Mouse (Mus musculus) kidney, postnatal 4 days (tissue): ENCODE results near the gene H2-M10.1.
"Not testable (repeated sequence)": the region's sequence is repeated elsewhere in the genome, so short reads cannot be mapped to it uniquely, and the experiment has no call there.

ENCODE experiments used
- DNase-seq, 2 experiments: peaks; one replicate each; pipeline ENCODE4 v3.0.0; 2021; ENCODE audit warnings: mixed read lengths in 2 of 2

Gene H2-M10.1

DNA sequence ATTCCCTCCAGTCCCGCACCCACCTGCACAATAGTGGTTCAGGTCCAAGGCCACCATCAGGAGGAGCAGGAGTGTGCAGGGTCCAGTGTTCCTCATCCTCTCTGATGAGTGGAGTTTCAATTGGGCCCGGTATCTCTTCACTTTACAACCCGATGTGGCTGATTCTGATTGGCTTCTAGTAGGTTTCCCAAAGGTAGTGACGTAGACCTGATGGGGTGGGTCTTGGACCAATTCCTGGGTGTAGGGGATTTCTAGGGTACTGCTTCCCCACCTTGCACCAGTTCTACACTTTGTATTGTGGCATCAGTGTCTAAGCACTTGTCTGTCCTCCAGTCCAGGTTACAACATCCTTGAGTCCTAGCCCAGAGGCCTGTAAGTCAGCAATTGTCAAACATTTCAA lies at the start of gene H2-M10.1:
Gene H2-M10.1, minus strand, starts transcription at position 101 of the 400 bp plus-strand sequence.
- no peak for DNase-seq

DNA sequence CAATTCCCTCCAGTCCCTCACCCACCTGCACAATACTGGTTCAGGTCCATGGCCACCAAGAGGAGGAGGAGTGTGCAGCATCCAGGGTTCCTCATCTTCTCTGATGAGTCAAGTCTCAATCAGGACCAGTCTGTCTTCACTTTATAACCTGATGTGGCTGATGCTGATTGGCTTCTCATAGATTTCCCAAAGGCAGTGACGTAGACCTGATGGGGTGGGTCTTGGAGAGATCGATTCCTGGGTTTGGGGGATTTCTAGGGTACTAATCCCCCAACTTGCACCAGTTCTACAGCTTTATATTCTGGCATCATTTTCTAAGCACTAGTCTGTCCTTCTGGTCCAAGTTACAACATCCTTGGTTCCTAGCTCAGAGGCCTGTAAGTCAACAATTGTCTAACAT lies 42.4 kb upstream of the H2-M10.1 start, which contains the start of gene H2-M10.3:
Gene H2-M10.3, minus strand, starts transcription at position 101 of the 400 bp plus-strand sequence.
- not testable (repeated sequence) for DNase-seq

DNA sequence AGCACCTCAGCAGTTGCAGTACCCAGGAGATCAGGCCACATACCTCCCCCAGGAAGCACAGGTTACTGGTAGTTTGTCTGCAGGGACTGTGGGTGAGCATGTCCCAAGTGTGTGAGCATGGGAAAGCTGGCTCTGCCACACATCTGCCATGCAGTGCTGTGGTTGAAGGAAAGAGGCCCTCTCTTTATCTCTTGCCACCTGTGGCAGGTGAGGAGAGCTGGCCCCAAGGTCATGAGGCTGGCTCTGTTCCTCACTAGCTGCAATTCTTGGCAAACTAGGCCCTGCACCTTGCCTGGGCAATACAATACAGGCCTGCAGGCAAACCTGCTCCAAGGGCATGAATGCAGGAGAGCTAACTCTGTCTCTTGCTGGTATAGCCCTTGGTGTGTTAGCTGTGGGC lies 36.4 kb upstream of the H2-M10.1 start:
- DNase-seq = not testable (repeated sequence)

DNA sequence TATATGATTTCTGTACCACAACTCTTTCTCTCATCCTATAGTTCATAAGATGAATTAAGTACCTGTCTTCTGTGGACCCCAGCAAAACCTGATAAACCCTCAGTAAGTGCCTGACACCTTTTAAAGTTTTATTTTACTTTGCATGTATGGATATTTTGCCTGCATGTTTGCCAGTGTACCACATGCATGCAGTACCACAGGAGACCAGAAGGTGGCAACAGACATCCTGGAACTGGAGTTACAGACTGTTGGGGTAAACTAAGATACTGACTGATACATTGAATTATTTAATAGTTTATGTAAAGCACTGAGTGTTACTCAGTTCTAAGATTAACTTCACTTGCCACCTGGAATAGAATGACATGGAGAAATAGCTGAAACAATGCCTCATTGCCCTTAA lies 31.6 kb upstream of the H2-M10.1 start:
- DNase-seq = peak; percentile 64 to 67

DNA sequence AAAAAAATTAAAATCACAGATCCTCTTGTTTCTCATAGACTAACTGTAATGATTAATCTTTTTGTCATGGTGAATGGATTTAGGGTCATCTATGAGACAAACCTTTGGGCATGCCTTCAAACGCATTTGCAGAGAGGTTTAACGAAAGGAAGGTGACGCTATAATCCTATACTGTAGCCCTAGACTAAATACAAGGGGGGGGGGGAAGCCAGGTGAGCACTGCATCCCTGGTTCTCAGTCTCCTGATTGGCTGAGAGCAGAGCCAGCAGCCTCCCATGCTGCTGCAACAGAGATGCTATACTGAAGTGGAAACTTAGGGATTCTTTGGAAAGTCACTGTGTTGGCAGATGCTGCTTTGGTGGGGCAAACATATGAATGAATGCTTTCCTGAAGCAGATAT lies 29.8 kb upstream of the H2-M10.1 start:
- no peak for DNase-seq

DNA sequence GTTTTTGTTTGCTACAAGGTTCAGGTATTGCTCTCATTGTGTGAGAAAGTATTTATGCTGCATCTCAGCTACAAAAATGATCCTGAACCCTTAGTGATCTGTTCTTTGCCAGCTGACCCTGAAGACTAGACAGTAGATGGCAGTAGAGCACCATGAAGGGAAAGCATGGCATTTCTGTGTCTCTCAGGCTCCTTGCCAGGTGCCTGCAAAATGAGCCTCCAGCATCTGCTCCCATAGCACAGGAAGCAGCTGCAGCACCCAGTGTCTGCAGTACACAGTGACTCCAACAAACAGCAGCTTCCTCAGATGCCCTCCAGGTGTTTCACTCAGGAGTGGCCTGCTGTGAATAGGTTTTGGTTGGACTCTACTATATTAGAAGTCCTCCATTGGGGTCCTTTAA lies 29.4 kb upstream of the H2-M10.1 start:
- peak; percentile 49 to 67 for DNase-seq

DNA sequence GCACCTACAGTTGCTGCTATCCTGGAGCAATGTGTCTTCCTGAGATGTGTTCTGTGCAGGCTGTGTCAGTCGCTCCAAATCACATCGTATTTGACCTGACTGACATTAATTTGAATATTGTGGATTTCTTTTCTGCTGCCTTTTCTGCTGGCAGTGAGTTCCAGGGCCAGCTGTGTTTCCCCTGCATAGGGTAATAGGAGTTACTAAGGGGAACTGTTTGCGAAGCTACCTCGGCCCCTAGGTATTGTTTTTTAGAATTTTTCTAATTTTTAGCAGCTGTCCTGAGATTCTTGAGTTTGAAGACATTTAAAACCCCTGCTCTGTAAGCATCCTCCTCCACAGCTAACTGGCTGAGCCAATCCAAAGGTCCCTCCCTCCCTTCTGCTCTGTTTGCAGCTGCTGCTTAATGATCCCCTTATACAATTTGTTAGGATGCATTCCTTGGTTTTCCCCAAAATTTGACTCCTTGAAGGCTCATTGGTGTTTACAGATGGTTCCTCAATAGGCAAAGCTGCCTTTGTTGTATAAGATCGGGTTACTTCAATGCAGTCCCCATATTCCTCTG lies 10.2 kb downstream of the H2-M10.1 start:
- no peak for DNase-seq

DNA sequence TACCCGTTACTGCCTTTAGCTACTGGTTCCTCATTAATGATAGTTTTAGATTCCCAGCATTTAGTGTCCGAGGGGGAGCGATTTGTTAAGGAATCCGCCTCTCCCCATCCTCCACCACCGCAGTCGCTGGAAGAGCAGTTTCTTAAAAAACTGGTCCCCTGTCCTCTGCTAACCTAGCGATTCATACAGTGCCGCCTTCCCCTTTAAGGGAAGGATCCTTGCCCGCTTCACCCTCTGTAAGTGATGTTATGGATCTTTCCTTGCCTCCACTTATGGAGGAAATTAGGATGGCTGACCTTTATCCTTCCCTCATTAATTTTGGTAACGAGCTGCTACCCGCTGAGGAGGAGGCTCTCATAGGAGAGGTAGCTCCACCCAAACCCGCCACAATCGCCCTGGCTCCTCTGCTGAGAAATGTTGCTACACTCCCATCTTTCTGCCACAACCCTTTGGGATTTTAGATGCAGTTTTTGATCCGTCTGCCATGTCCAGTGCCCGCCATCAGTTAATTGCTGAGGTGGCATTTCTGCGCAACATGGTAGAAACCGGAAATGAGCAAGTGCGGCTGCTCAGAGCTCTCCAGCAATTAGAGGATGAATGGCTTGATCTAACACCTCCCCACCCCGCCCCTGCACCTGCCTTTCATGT lies 10.8 kb downstream of the H2-M10.1 start:
- peak; percentile 43 to 68 for DNase-seq

DNA sequence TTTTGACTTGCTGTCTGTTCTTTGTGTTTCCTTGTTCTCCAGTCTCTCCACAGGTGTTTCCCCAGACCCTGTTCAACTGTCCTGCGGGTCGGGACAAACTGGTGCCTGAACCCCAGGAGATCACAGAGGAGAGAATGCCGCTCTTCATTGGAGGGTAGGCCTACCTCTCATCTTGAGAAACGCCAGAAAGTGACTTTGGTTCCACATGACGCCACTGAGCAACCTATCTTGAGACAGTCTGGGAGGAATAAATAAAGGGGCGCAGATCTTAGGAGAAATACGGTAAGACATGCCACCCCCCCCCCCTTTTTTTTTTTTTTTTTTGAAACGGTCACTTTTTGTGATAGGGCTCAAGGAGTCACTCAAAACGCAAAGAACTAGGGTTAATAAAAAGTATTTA lies 11.4 kb downstream of the H2-M10.1 start:
- DNase-seq = peak; percentile 4 to 7

DNA sequence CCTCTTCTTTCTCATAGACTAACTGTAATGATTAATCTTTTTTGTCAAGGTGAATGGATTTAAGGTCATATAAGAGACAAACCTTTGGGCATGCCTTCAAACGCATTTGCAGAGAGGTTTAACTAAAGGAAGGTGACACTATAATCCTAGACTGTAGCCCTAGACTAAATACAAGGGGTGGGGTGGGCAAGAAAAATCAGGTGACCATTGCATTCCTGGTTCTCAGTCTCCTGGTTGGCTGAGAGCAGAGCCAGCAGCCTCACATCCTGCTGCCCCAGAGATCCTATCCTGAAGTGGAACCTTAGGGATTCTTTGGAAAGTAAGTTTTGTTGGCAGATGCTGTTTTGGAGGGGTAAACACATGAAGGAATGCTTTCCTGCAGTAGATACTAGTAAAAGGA lies 16.7 kb downstream of the H2-M10.1 start:
- peak in 1 of 2 experiments; percentile 3 for DNase-seq

DNA sequence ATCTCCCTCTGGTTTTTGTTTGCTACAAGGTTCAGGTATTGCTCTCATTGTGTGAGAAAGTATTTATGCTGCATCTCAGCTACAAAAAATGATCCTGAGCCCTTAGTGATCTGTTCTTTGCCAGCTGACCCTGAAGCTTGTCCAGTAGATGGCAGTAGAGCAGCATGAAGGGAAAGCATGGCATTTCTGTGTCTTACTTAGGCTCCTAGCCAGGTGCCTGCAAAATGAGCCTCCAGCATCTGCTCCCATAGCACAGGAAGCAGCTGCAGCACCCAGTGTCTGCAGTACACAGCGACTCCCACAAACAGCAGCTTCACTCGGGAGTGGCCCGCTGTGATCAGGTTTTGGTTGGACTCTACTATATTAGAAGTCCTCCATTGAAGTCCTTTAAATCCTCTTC lies 17.1 kb downstream of the H2-M10.1 start:
- DNase-seq = peak; percentile 73 to 81

DNA sequence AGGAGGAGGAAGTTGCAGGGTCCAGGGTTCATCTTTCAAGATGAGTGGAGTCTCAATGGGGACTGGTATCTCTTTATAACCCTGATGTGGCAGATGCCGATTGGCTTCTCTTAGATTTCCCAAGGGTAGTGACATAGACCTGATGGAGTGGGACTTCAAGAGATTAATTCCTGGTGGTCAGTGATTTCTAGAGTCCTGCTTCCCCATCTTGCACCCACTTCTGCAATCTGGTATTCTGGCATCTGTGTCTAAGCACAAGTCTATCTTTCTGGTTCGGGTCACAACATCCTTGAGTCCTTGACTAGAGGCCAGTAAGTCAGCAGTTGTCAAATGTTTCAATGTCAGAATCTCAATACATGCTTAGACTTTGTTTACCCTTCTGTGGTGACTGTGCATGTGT lies 39.6 kb downstream of the H2-M10.1 start, which contains the start of gene H2-M10.2:
Gene H2-M10.2, minus strand, starts transcription at position 101 of the 400 bp plus-strand sequence.
- no peak for DNase-seq

DNA sequence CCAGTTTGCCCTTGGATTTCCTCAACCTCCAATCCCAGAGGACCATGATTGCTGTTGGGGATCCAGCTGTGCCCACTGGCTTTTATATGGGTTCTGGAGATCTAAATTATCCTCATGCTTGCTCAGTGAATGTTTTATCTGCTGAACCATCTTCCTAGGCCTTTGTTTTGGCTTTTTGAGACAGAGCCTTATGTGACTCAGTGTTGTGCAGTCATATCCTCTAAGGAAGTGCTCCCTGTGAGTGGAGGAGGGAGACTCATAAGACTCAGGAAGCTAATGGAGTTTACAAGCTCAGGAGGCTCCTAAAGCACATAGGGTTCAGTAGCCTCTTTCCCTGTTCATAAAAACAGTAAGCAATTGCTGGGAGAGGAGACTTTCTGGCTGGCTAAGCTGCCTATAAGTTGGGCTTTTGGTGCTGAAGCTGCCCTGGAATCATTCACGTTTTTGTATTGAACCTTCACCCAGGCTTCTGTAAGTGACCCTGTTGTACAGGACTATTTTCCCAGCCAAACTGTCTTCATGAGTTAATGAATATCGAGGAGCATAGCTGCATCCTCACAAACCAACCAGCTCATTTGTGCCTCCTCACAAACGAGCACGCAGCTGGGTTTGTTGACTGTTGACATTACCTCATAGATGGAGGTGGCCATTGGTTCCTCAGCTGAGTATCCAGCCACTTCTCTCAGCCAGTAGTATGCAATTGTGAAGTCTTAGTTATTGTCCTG lies 44.3 kb downstream of the H2-M10.1 start:
- no peak for DNase-seq

DNA sequence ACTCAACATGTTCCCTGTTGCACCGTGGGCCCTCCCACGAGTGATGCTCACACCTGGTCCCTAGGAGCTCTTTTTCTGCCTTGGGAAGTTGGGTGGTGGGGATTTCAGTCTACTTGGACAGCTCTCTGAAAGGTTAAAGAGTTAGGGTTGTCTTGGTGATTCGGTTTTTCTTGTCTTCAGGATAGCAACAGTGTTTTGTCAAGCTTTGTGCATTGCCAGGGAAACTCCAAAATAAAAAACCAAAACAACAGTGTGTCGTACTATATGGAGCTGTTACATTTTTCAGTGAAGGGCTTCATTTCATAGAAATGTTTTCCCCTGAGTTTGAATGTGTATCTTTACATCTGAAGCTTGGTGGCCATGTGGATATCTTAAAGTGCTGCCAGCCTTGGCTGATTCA lies 51.2 kb downstream of the H2-M10.1 start:
- DNase-seq = no peak

DNA sequence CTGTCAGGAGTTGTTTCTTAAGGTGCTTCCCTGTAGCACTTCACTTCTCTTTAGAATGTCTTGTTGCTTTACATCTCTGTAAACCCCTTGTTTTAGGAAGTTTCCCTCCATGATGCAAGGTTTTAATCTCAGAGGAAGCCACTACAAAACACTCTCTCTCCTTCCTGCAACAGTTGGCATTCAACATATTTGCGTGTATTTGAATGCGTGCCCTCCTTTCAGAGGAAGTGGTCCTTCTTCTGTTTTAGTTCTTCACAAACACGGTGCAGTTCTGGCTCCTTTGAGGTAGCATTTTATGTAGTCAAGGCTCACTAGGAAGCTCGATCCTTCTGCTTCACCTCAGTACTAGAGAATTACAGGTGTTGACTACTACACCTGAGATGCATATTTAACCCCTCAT lies 52.2 kb downstream of the H2-M10.1 start:
- DNase-seq = no peak
